Mouse (Mus musculus): ENCODE measurements around the gene S1pr3.

Gene S1pr3

GRCm38 (mm10) chr13:51446550-51446949 is 38.1 kb downstream of the S1pr3 start:
- no peak for DNase-seq (ENCODE audit: extremely low spot score)

GRCm38 (mm10) chr13:51456190-51456878 is 47.9 kb downstream of the S1pr3 start:
- no peak for DNase-seq (ENCODE audit: extremely low spot score)

DNA sequence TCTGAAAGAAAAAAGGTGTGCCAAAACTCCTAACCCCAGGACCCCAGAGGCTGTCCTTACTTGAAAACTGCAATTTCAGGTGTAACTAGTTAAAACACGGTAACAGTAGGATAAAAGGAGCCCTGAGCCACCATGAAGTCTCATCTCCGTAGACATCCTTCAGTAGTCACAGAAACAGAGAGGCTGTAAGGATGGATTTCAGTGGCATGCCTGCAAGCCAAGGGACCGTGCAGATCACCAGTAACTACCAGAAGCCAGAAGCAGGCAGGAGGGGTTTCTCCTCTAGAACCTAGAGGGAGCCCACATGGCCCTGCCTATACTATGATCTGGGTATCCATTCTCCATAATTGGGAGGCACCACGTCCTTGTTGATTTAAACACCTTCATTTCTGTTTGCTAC is 55.9 kb downstream of the S1pr3 start:
- DNase-seq (ENCODE audit: extremely low spot score): no peak

- no peak for DNase-seq (ENCODE audit: extremely low spot score)
These were observed 57.8 kb downstream of the S1pr3 start for GRCm38 (mm10) chr13:51466117-51466841.

GRCm38 (mm10) chr13:51468697-51469250 is 60.3 kb downstream of the S1pr3 start:
- DNase-seq (ENCODE audit: extremely low spot score): no peak
